Mouse (Mus musculus) embryonic facial prominence, embryonic 14.5 days (tissue): ENCODE data around the gene Prkar1b. TPM values are rescaled to one million over a fixed set of nuclear protein-coding genes. Genes with fewer than 3 reads are reported as not detected.
A peak's percentile ranks its signal among the peaks of the same experiment; 100 is the strongest.

Experiments used
- ATAC-seq: fragments of 200-750 bp; cut with Nextera tagmentation; 2 replicates; pipeline ENCODE4 v1.8.0; 2017; ENCODE audit warnings: low read depth, moderate number of reproducible peaks, moderate TSS enrichment
- DNase-seq: peaks from one replicate; pipeline ENCODE4 v3.0.0-alpha.2; 2015; ENCODE audit warnings: low spot score
- H3K27ac ChIP-seq: fragments of 300-500 bp; sonication (generic); replicated peaks from 2 replicates; pipeline ENCODE4 v1.5.1; 2014; ENCODE audit warnings: low read depth, mild to moderate bottlenecking, low read length, moderate library complexity
- H3K27me3 ChIP-seq: fragments of 300-500 bp; sonication (generic); replicated peaks from 2 replicates; pipeline ENCODE4 v1.6.1; 2014; ENCODE audit warnings: low read length; ENCODE audit not compliant: control insufficient read depth, insufficient read depth
- H3K36me3 ChIP-seq: fragments of 300-500 bp; sonication (generic); 2 replicates; pipeline ENCODE4 v1.6.1; 2014; ENCODE audit warnings: low read length, mixed read lengths; ENCODE audit not compliant: control insufficient read depth, insufficient read depth
- H3K4me1 ChIP-seq: fragments of 300-500 bp; sonication (generic); 2 replicates; pipeline ENCODE4 v1.6.1; 2014; ENCODE audit warnings: antibody characterized with exemption, low read length; ENCODE audit not compliant: control insufficient read depth, insufficient read depth
- H3K4me2 ChIP-seq: fragments of 300-500 bp; sonication (generic); 2 replicates; pipeline ENCODE4 v1.6.1; 2014; ENCODE audit warnings: low read depth, mild to moderate bottlenecking, low read length, moderate library complexity, mixed read lengths
- H3K4me3 ChIP-seq: fragments of 300-500 bp; sonication (generic); 2 replicates; pipeline ENCODE4 v1.5.1; 2014; ENCODE audit warnings: low read depth, mild to moderate bottlenecking, low read length
- H3K9ac ChIP-seq: fragments of 300-500 bp; sonication (generic); 2 replicates; pipeline ENCODE4 v1.6.1; 2014; ENCODE audit warnings: low read depth, mild to moderate bottlenecking, low read length, moderate library complexity, mixed read lengths
- H3K9me3 ChIP-seq: fragments of 300-500 bp; sonication (generic); 2 replicates; pipeline ENCODE4 v1.6.1; 2016; ENCODE audit warnings: low read length; ENCODE audit not compliant: control insufficient read depth
- WGBS: fragments of 180-500 bp; shearing (Covaris S2); extraction: QIAGEN DNeasy Blood & Tissue Kit; methylation state at CpG from one replicate; pipeline ENCODE4 v1.1.7; 2014; 5-methylcytosine and 5-hydroxymethylcytosine counted together
- polyA plus RNA-seq: library from polyadenylated mRNA; unstranded; fragments of >200 nt; fragmentation: Nextera tagmentation; extraction: Ambion mirVana; gene quantifications from 2 replicates; pipeline ENCODE4 v1.2.1, GENCODE M21; 2014

The Prkar1b gene
- polyA plus RNA-seq, 1 experiment from 2014 or later = 22.8 TPM

GRCm38 (mm10) chr5:139075791-139076190 is 74.0 kb downstream of the Prkar1b start:
- DNase-seq (no peak), ATAC-seq (no peak)
- no peak overlapping the region for H3K4me2 ChIP-seq
- H3K36me3 ChIP-seq = no peaks in the 10 kb centered on the region
- H3K27ac ChIP-seq = no peak overlapping the region
- H3K9ac ChIP-seq = no peak overlapping the region
- H3K27me3 ChIP-seq = no peaks in the 10 kb centered on the region
- H3K9me3 ChIP-seq = no peaks in the 10 kb centered on the region
- no peak overlapping the region for H3K4me3 ChIP-seq
- peaks cover 23% of the 10 kb centered on the region for H3K4me1 ChIP-seq
- 24% methylated on average over 8 of the region's 9 CpGs for WGBS

DNA sequence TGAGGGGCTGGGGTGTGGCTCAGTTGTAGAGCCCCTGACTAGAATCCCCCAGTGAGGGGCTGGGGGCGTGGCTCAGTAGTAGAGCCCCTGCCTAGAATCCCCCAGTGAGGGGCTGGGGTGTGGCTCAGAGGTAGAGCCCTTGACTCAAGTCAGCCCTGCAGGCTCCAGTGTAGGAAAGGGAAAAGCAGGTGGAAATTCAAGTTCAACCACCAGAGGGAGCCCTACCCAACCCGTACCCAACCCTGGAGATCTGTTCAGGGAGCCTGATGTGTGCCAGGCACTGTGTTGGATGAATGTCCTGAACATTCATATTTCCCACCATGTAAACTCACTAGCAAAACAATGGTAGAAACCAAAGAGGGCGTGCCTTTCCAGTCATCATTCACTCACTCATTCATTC is 74.7 kb downstream of the Prkar1b start:
- Histone ChIP-seq H3K27me3 (no peaks in the 10 kb centered on the region), H3K9me3 (no peaks in the 10 kb centered on the region), H3K4me2 (no peak overlapping the region), H3K27ac (no peak overlapping the region), H3K36me3 (no peaks in the 10 kb centered on the region), H3K4me1 (peaks cover 23% of the 10 kb centered on the region), H3K4me3 (no peak overlapping the region), H3K9ac (no peak overlapping the region)
- DNase-seq (no peak), ATAC-seq (no peak)
- 57% methylated on average over 2 of the region's 3 CpGs for WGBS

DNA sequence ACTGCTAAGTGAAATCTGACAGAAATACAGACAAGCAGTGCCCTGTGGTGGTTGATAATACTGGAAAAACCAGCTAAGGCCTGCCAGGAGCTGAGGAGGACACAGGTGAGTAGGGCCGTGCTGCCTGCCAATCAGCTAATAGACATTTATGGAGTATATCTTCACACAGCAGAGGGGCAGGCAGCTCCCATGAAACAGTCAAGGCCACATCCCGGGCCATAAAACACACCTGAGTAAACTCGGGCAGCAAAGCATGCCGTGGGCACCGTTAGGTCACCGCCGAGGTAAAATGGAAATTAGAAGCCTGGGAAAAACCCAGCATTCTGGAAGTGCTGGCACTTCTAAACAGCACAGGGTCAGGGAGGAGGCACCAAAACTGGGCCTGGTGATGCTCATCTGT is 75.8 kb downstream of the Prkar1b start:
- H3K9me3 ChIP-seq = no peaks in the 10 kb centered on the region
- H3K27ac ChIP-seq = no peak overlapping the region
- WGBS = 88% methylated on average over 7 of the region's 7 CpGs
- no peak overlapping the region for H3K9ac ChIP-seq
- H3K4me3 ChIP-seq = no peak overlapping the region
- no peak overlapping the region for H3K4me2 ChIP-seq
- H3K27me3 ChIP-seq = no peaks in the 10 kb centered on the region
- DNase-seq (no peak), ATAC-seq (no peak)
- peaks cover 23% of the 10 kb centered on the region for H3K4me1 ChIP-seq
- H3K36me3 ChIP-seq = no peaks in the 10 kb centered on the region

DNA sequence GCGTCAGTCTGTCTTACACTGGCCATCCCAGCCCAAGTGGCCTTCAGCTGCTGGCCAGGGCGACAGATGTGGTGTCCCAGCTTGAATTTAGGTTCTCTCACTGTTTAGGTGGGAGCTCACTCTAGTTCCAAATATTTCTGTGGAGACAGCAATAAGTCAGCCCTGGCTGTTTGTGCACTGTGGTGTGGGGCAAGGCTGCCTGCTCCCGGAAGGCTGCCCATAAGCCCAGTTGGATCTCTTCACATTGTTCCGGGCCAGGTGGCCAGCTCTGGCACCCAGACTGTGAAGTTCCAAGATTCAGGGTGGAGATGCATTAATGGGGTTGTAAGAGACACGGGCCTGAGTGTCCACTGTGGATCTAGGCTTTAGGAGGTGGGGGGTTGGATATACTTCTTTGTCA is 76.9 kb downstream of the Prkar1b start:
- 83% methylated on average over 5 of the region's 5 CpGs for WGBS
- no peak overlapping the region for H3K4me2 ChIP-seq
- no peak for ATAC-seq

GRCm38 (mm10) chr5:139066861-139067614 is 82.8 kb downstream of the Prkar1b start:
- no peaks in the 10 kb centered on the region for H3K9me3 ChIP-seq
- peak; percentile 59 for DNase-seq
- H3K27me3 ChIP-seq = no peaks in the 10 kb centered on the region
- H3K4me3 ChIP-seq = no peak overlapping the region
- no peak overlapping the region for H3K9ac ChIP-seq
- no peaks in the 10 kb centered on the region for H3K36me3 ChIP-seq
- whole genome bisulfite sequencing = 31% methylated on average over 7 of the region's 7 CpGs
- H3K4me1 ChIP-seq = peaks cover 7% of the 10 kb centered on the region; the same call in 1 of the 2 replicates
- no peak overlapping the region for H3K4me2 ChIP-seq
- peak; percentile 80; the same call in 1 of the 2 replicates for ATAC-seq
- H3K27ac ChIP-seq = no peak overlapping the region

More for the DNA sequence above, 76.9 kb downstream of the Prkar1b start:
- Histone ChIP-seq H3K4me3 (no peak overlapping the region), H3K36me3 (no peaks in the 10 kb centered on the region), H3K4me1 (peaks cover 22% of the 10 kb centered on the region), H3K9ac (no peak overlapping the region), H3K27ac (no peak overlapping the region), H3K27me3 (no peaks in the 10 kb centered on the region), H3K9me3 (no peaks in the 10 kb centered on the region)
- DNase-seq = no peak

- H3K36me3 ChIP-seq = no peaks in the 10 kb centered on the region
- 65% methylated on average over 5 of the region's 5 CpGs for WGBS
- no peak overlapping the region for H3K4me3 ChIP-seq
- no peak overlapping the region for H3K4me2 ChIP-seq
- H3K9ac ChIP-seq = no peak overlapping the region
- DNase-seq (no peak), ATAC-seq (no peak)
- H3K27me3 ChIP-seq = no peaks in the 10 kb centered on the region
- H3K9me3 ChIP-seq = no peaks in the 10 kb centered on the region
- H3K4me1 ChIP-seq = peaks cover 7% of the 10 kb centered on the region; the same call in 1 of the 2 replicates
- H3K27ac ChIP-seq = no peak overlapping the region
These were observed 85.2 kb downstream of the Prkar1b start for GRCm38 (mm10) chr5:139064611-139065010.

DNA sequence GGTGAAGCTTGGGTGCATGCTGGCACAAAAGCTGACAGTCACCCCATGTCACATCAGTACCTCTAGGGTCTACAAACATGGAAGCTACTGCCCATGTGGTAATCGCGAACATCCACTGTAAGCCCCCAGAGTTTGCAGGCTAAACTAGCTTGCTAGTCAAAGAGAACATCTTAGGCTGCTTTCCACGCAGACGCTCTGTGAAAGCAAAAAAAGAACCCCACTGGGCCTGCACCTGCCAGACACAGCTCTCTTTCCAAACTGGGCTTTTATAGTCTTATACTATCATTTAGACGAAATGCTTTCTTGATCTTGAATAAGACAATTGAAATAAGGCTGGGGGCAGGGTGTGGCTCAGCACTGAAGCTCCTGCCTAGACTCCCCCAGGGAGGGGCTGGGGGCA is 88.1 kb downstream of the Prkar1b start:
- H3K36me3 ChIP-seq = no peaks in the 10 kb centered on the region
- no peaks in the 10 kb centered on the region for H3K27me3 ChIP-seq
- no peak overlapping the region for H3K27ac ChIP-seq
- no peak overlapping the region for H3K9ac ChIP-seq
- H3K4me1 ChIP-seq = peaks cover 5% of the 10 kb centered on the region; the same call in 1 of the 2 replicates
- 83% methylated on average over 5 of the region's 5 CpGs for WGBS
- ATAC-seq = no peak
- DNase-seq = no peak
- H3K4me3 ChIP-seq = no peak overlapping the region
- no peak overlapping the region for H3K4me2 ChIP-seq
- no peaks in the 10 kb centered on the region for H3K9me3 ChIP-seq

DNA sequence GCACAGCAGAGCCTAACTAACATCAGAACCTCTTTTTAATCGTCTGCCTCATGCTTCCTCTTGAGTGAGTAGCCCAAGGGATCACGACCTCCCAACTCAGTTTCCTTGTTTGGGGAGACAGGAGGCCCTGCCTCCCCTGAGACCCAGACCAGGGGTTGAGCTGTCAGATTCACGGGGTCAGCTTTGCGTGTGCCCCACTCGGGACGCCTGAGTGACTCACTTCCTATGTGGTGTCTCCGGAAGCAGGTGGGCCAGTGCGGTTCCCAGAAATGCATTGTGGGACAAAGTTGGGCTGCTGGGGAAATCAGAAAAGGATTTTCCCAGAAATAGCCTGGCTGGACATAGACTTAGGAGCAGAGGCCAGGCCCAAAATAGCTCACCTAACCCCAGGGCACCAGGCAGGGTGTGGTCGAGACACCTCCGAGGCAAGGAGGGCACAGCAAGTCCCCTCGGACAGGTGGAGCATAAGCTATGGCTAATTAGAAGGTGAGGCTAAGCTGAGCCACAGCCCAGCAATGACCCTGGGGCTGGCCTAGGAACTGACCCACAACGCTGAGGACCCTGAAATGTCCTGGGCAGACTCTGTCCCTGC is 89.2 kb downstream of the Prkar1b start:
- WGBS = 69% methylated on average over 12 of the region's 12 CpGs
- no peak overlapping the region for H3K27ac ChIP-seq
- H3K36me3 ChIP-seq = no peaks in the 10 kb centered on the region
- no peak overlapping the region for H3K4me2 ChIP-seq
- ATAC-seq (no peak), DNase-seq (no peak)
- no peaks in the 10 kb centered on the region for H3K27me3 ChIP-seq
- no peaks in the 10 kb centered on the region for H3K9me3 ChIP-seq
- H3K4me3 ChIP-seq = no peak overlapping the region
- 0 out of 2 replicates have a peak, but pooled peaks cover 4% of the 10 kb centered on the region for H3K4me1 ChIP-seq
- H3K9ac ChIP-seq = no peak overlapping the region

DNA sequence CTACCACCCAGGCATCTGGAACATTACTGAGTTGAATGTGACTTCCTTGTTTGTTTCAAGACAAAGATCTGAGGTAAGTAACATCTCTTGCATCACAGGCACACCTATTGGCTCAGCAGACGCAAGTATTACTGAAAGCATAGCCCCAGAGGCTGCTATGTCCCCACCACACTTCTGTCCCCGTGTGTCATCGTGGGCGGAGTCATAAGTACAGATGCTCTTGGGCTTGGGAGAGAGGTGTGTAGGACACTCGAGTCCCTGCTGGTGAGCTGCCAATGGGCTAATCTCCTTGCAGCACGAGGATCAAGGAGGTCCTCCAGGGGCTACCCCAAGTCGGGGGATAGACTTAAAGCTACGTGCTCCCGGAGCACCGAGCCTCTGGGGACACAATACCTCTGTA is 96.6 kb downstream of the Prkar1b start:
- Histone ChIP-seq H3K4me3 (no peak overlapping the region), H3K4me2 (no peak overlapping the region), H3K9ac (no peak overlapping the region), H3K9me3 (no peaks in the 10 kb centered on the region), H3K27ac (no peak overlapping the region), H3K4me1 (no peaks in the 10 kb centered on the region), H3K36me3 (no peaks in the 10 kb centered on the region), H3K27me3 (no peaks in the 10 kb centered on the region)
- DNase-seq (no peak), ATAC-seq (no peak)
- 76% methylated on average over 10 of the region's 10 CpGs for WGBS
